Mouse (Mus musculus) adipose tissue, adult 10 weeks (tissue): ENCODE data around the gene Pnpla5. TPM values are rescaled to one million over a fixed set of nuclear protein-coding genes. Genes with fewer than 3 reads are reported as not detected.

ENCODE experiments used
- polyA plus RNA-seq: library from polyadenylated mRNA; stranded (reverse); fragments of 350-450 nt; fragmentation: Illumina TruSeq; extraction: RNeasy Lipid Tissue Mini Kit (QIAGEN cat#74804); gene quantifications from one replicate; pipeline ENCODE4 v1.2.3, GENCODE M21; 2014; ENCODE audit warnings: low read depth, low replicate concordance

Pnpla5 gene
- polyA plus RNA-seq = not detected

DNA sequence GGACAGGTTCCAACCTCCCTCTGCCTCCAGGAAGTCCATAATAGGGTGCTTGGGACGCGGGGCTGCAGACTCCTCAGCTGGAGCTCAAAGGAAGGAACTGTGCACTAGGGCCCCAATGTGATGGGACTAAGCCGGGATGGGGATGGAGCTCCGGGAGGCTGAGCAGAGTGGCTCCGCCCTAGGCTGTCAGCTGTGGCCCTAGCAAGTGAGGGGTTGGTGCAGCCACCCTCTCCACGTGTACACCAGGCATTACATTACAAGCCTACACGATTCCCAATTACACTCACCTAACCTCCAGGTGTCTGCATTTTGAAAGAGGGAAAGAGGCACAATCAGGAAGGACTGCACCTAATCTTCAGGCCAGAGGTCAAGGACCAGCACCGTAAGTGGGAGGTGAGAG, at the start of gene Pnpla5:
Pnpla5 (minus strand) TSS at position 101 of the 400 bp plus-strand sequence.

DNA sequence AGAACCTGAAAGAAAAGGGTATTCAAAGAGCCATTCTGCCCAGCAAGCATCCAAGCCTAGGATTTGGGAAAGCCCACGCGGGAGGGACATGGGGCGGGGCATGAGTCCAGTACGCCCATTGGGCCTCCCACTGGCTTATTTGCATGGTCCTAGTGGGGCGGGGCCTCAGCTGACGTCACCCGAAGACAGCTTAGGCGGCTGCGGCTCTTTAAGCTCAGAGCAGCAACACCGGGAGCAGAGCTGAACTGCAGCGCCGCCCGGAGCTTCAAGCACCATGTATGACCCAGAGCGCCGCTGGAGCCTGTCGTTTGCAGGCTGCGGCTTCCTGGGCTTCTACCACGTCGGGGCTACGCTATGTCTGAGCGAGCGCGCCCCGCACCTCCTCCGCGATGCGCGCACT, 44.6 kb upstream of the Pnpla5 start, which contains the start of gene Pnpla3:
Pnpla3 (plus strand) TSS at position 238 of the 400 bp plus-strand sequence.

DNA sequence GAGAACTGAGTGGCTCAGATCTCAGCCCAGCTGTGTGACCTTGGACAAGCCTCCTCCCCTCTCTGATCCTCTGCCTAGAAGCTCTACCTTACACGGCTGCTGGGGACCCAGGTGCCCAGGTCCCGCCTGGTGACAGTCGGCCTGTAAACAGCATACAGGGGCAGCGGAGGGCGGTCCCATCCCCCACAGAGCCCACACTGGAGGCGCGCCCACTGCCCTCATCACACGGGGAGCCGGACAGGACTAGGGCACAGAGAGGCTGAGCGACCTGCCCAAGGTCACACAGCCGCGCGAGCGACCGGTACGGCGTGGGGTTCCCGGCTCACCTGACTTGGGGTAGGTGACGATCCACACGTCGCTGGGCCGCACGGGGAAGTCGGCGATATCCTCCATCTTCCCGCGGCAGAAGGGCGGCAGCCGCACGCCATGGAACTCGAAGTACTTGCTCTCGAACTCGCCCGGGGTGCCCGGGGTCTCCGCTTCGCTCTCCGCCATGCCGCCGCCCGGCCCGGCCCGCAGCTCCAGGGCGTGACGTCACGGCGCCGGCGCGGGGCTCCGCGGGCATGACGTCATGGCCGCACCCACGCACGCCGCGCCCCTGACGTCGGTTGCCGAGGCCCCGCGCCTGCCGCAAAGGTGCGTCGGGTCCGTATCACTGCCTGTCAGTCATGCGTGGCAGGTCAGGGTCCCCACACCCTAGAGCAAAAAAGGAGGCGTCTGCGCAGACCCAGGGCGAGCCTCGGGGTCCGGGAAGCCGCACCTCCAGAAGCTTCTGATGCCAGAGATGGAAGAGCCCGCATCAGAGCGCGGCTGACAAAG, 17.7 kb downstream of the Pnpla5 start, which contains the start of gene Sult4a1:
Sult4a1 (minus strand) TSS at position 650 of the 819 bp plus-strand sequence.

GRCm38 (mm10) chr15:84065140-84065539, 57.8 kb downstream of the Pnpla5 start, which contains the start of gene Efcab6:
Gene Efcab6 (minus strand): TSS chr15:84065379.

Other genes starting within 250 kb of the Pnpla5 start
- 5.2 TPM for gene Efcab6, start 57.8 kb downstream of the Pnpla5 start, polyA plus RNA-seq
- not detected for gene Sult4a1, start 17.4 kb downstream of the Pnpla5 start, polyA plus RNA-seq
- 272 TPM for gene Pnpla3, start 44.7 kb upstream of the Pnpla5 start, polyA plus RNA-seq
- 55.9 TPM for gene Samm50, start 69.1 kb upstream of the Pnpla5 start, polyA plus RNA-seq
- 10.3 TPM for gene Parvb, start 108.9 kb upstream of the Pnpla5 start, polyA plus RNA-seq
- gene Parvg, start 200.9 kb upstream of the Pnpla5 start, polyA plus RNA-seq = 2.6 TPM